Mouse (Mus musculus) forebrain, embryonic 11.5 days (tissue): ENCODE results near the gene Hist1h2ag. TPM values are rescaled to one million over a fixed set of nuclear protein-coding genes. Genes with fewer than 3 reads are reported as not detected.
"Not testable (repeated sequence)": the region's sequence is repeated elsewhere in the genome, so short reads cannot be mapped to it uniquely, and the experiment has no call there.

ENCODE experiments used
- ATAC-seq: fragments of 200-750 bp; cut with Nextera tagmentation; replicated peaks from 2 replicates; pipeline ENCODE4 v1.8.0; 2017; ENCODE audit warnings: moderate TSS enrichment; ENCODE audit not compliant: low FRiP score
- DNase-seq: peaks from one replicate; pipeline ENCODE4 v3.0.0-alpha.2; 2017; ENCODE audit warnings: low spot score
- H3K27ac ChIP-seq: fragments of 300-500 bp; sonication (generic); 2 replicates; pipeline ENCODE4 v1.5.1; 2014; ENCODE audit warnings: low read depth, low read length
- H3K27me3 ChIP-seq: fragments of 300-500 bp; sonication (generic); 2 replicates; pipeline ENCODE4 v1.6.1; 2014; ENCODE audit warnings: mild to moderate bottlenecking, low read length, mixed read lengths; ENCODE audit not compliant: control insufficient read depth, insufficient read depth
- H3K36me3 ChIP-seq: fragments of 300-500 bp; sonication (generic); 2 replicates; pipeline ENCODE4 v1.6.1; 2014; ENCODE audit warnings: mild to moderate bottlenecking, low read length, moderate library complexity, mixed read lengths; ENCODE audit not compliant: control insufficient read depth, insufficient read depth
- H3K4me1 ChIP-seq: fragments of 300-500 bp; sonication (generic); replicated peaks from 2 replicates; pipeline ENCODE4 v1.6.1; 2014; ENCODE audit warnings: low read length, mixed read lengths; ENCODE audit not compliant: control insufficient read depth, insufficient read depth
- H3K4me2 ChIP-seq: fragments of 300-500 bp; sonication (generic); 2 replicates; pipeline ENCODE4 v1.6.1; 2014; ENCODE audit warnings: low read depth, mild to moderate bottlenecking, low read length, moderate library complexity, mixed read lengths; ENCODE audit not compliant: severe bottlenecking
- H3K4me3 ChIP-seq: fragments of 300-500 bp; sonication (generic); 2 replicates; pipeline ENCODE4 v1.5.1; 2014; ENCODE audit warnings: low read depth, low read length
- H3K9ac ChIP-seq: fragments of 300-500 bp; sonication (generic); 2 replicates; pipeline ENCODE4 v1.6.1; 2014; ENCODE audit warnings: low read length
- H3K9me3 ChIP-seq: fragments of 300-500 bp; sonication (generic); 2 replicates; pipeline ENCODE4 v1.6.1; 2016; ENCODE audit warnings: low read length, mixed read lengths; ENCODE audit not compliant: control insufficient read depth
- WGBS: fragments of 180-500 bp; shearing (Covaris S2); extraction: QIAGEN DNeasy Blood & Tissue Kit; methylation state at CpG from one replicate; pipeline ENCODE4 v1.1.7; 2014; 5-methylcytosine and 5-hydroxymethylcytosine counted together
- polyA plus RNA-seq: library from polyadenylated mRNA; unstranded; fragments of >200 nt; fragmentation: Nextera tagmentation; extraction: Ambion mirVana; gene quantifications from 2 replicates; pipeline ENCODE4 v1.2.1, GENCODE M21; 2014

Gene Hist1h2ag
- polyA plus RNA-seq, 1 experiment from 2014 or later, result 67.2 TPM

GRCm38 (mm10) chr13:22049737-22050440 lies 7.1 kb upstream of the Hist1h2ag start:
- no peaks in the 10 kb centered on the region for H3K9me3 ChIP-seq
- H3K27ac ChIP-seq, result peak overlapping the region; percentile 74
- DNase-seq, result peak; percentile 85
- H3K27me3 ChIP-seq, result no peaks in the 10 kb centered on the region
- H3K4me3 ChIP-seq, result peak overlapping the region; percentile 33
- H3K9ac ChIP-seq, result peak overlapping the region; percentile 41
- no peaks in the 10 kb centered on the region for H3K36me3 ChIP-seq
- H3K4me2 ChIP-seq, result peak overlapping the region; percentile 48
- 0 out of 2 replicates have a peak, but pooled peaks cover 2% of the 10 kb centered on the region for H3K4me1 ChIP-seq
- ATAC-seq, result peak; percentile 62
- WGBS, result 2% methylated on average over 14 of the region's 14 CpGs

- H3K36me3 ChIP-seq, result no peaks in the 10 kb centered on the region
- H3K4me3 ChIP-seq, result no peak overlapping the region
- 0 out of 2 replicates have a peak, but pooled peaks cover 2% of the 10 kb centered on the region for H3K4me1 ChIP-seq
- H3K9me3 ChIP-seq, result no peaks in the 10 kb centered on the region
- no peak overlapping the region for H3K9ac ChIP-seq
- WGBS, result 85% methylated on average over 2 of the region's 2 CpGs
- H3K27ac ChIP-seq, result no peak overlapping the region
- H3K4me2 ChIP-seq, result no peak overlapping the region
- no peaks in the 10 kb centered on the region for H3K27me3 ChIP-seq
- DNase-seq, result no peak
- ATAC-seq, result no peak
These were observed 6.3 kb upstream of the Hist1h2ag start for GRCm38 (mm10) chr13:22049041-22049440.

- DNase-seq (no peak), ATAC-seq (no peak)
- no peaks in the 10 kb centered on the region for H3K9me3 ChIP-seq
- no peak overlapping the region for H3K9ac ChIP-seq
- no peaks in the 10 kb centered on the region for H3K36me3 ChIP-seq
- 61% methylated on average over 2 of the region's 2 CpGs for WGBS
- no peak overlapping the region for H3K4me3 ChIP-seq
- peaks cover 2% of the 10 kb centered on the region; the same call in 1 of the 2 replicates for H3K4me1 ChIP-seq
- H3K27me3 ChIP-seq, result no peaks in the 10 kb centered on the region
- H3K27ac ChIP-seq, result no peak overlapping the region
- no peak overlapping the region for H3K4me2 ChIP-seq
These were observed 2.6 kb upstream of the Hist1h2ag start for GRCm38 (mm10) chr13:22045311-22045710.

- no peak overlapping the region for H3K9ac ChIP-seq
- H3K4me2 ChIP-seq, result peak overlapping the region; percentile 29; the same call in 1 of the 2 replicates
- no peak overlapping the region for H3K4me3 ChIP-seq
- ATAC-seq (no peak), DNase-seq (no peak)
- 84% methylated on average over 6 of the region's 6 CpGs for WGBS
- H3K27ac ChIP-seq, result peak overlapping the region; percentile 83; the same call in 1 of the 2 replicates
- no peaks in the 10 kb centered on the region for H3K9me3 ChIP-seq
- no peaks in the 10 kb centered on the region for H3K36me3 ChIP-seq
- H3K4me1 ChIP-seq, result peaks cover under 1% of the 10 kb centered on the region; the same call in 1 of the 2 replicates
- H3K27me3 ChIP-seq, result no peaks in the 10 kb centered on the region
These were observed 1.9 kb upstream of the Hist1h2ag start for GRCm38 (mm10) chr13:22044432-22045155.

- Histone ChIP-seq H3K27me3 (no peaks in the 10 kb centered on the region), H3K36me3 (no peaks in the 10 kb centered on the region), H3K27ac (peak overlapping the region; percentile 83), H3K9ac (peak overlapping the region; percentile 62), H3K4me1 (no peaks in the 10 kb centered on the region; the same call in 1 of the 2 replicates), H3K4me3 (peak overlapping the region; percentile 35), H3K4me2 (peak overlapping the region; percentile 43), H3K9me3 (no peaks in the 10 kb centered on the region)
- DNase-seq, result peak; percentile 60
- WGBS, result 1% methylated on average over 10 of the region's 14 CpGs
- peak; percentile 13 for ATAC-seq
These were observed 1.0 kb upstream of the Hist1h2ag start for GRCm38 (mm10) chr13:22043503-22044431.

GRCm38 (mm10) chr13:22041651-22042567 lies 835 bp downstream of the Hist1h2ag start:
- Histone ChIP-seq H3K4me3 (peak overlapping the region; percentile 42), H3K36me3 (no peaks in the 10 kb centered on the region), H3K9me3 (no peaks in the 10 kb centered on the region), H3K27me3 (no peaks in the 10 kb centered on the region), H3K4me2 (peak overlapping the region; percentile 74), H3K9ac (peak overlapping the region; percentile 60), H3K27ac (peak overlapping the region; percentile 99), H3K4me1 (no peaks in the 10 kb centered on the region; the same call in 1 of the 2 replicates)
- ATAC-seq (no peak), DNase-seq (peak; percentile 60)
- WGBS, result 2% methylated on average over 13 of the region's 13 CpGs

- ATAC-seq (peak; percentile 63), DNase-seq (peak; percentile 96)
- not testable (repeated sequence) for H3K36me3 ChIP-seq, H3K4me1 ChIP-seq, H3K9me3 ChIP-seq, H3K27me3 ChIP-seq
- Histone ChIP-seq H3K4me3 (peak within 1 kb of the TSS; percentile 42), H3K9ac (peak within 1 kb of the TSS; percentile 76), H3K4me2 (peak within 1 kb of the TSS; percentile 74), H3K27ac (peak within 1 kb of the TSS; percentile 99)
- WGBS, result under 1% methylated on average over 23 of the region's 27 CpGs
These were observed 1.6 kb downstream of the Hist1h2ag start, which contains the start of gene Hist1h4i for GRCm38 (mm10) chr13:22041142-22041536. Hist1h4i (minus strand) TSS chr13:22041362.
